Mouse (Mus musculus) limb, embryonic 14.5 days (tissue): ENCODE data around the gene Gm20388. TPM values are rescaled to one million over a fixed set of nuclear protein-coding genes. Genes with fewer than 3 reads are reported as not detected.
A peak's percentile ranks its signal among the peaks of the same experiment; 100 is the strongest.

Source experiments
- ATAC-seq: fragments of 200-750 bp; cut with Nextera tagmentation; 2 replicates; pipeline ENCODE4 v1.8.0; 2017; ENCODE audit warnings: low read depth, moderate number of reproducible peaks, moderate TSS enrichment; ENCODE audit not compliant: low FRiP score
- DNase-seq: peaks from one replicate; pipeline ENCODE4 v3.0.0-alpha.2; 2015; ENCODE audit warnings: low spot score
- H3K27ac ChIP-seq: fragments of 300-500 bp; sonication (generic); replicated peaks from 2 replicates; pipeline ENCODE4 v1.5.1; 2014; ENCODE audit warnings: low read depth, mild to moderate bottlenecking, low read length, moderate library complexity, mixed read lengths
- H3K27me3 ChIP-seq: fragments of 300-500 bp; sonication (generic); 2 replicates; pipeline ENCODE4 v1.6.1; 2014; ENCODE audit warnings: low read length, mixed read lengths; ENCODE audit not compliant: control insufficient read depth, insufficient read depth
- H3K36me3 ChIP-seq: fragments of 300-500 bp; sonication (generic); 2 replicates; pipeline ENCODE4 v1.6.1; 2014; ENCODE audit warnings: mild to moderate bottlenecking, low read length, moderate library complexity, mixed read lengths; ENCODE audit not compliant: control insufficient read depth, insufficient read depth
- H3K4me1 ChIP-seq: fragments of 300-500 bp; sonication (generic); 2 replicates; pipeline ENCODE4 v1.6.1; 2014; ENCODE audit warnings: antibody characterized with exemption, low read length, mixed read lengths; ENCODE audit not compliant: control insufficient read depth, insufficient read depth
- H3K4me2 ChIP-seq: fragments of 300-500 bp; sonication (generic); replicated peaks from 2 replicates; pipeline ENCODE4 v1.6.1; 2014; ENCODE audit warnings: low read depth, mild to moderate bottlenecking, low read length, moderate library complexity; ENCODE audit not compliant: severe bottlenecking
- H3K4me3 ChIP-seq: fragments of 300-500 bp; sonication (generic); replicated peaks from 2 replicates; pipeline ENCODE4 v1.5.1; 2014; ENCODE audit warnings: low read length
- H3K9ac ChIP-seq: fragments of 300-500 bp; sonication (generic); 2 replicates; pipeline ENCODE4 v1.6.1; 2014; ENCODE audit warnings: mild to moderate bottlenecking, low read depth, low read length, moderate library complexity; ENCODE audit not compliant: severe bottlenecking
- H3K9me3 ChIP-seq: fragments of 300-500 bp; sonication (generic); 2 replicates; pipeline ENCODE4 v1.6.1; 2016; ENCODE audit warnings: low read length; ENCODE audit not compliant: control insufficient read depth
- POLR2A ChIP-seq: fragments of 200-500 bp; IDR thresholded peaks from 2 replicates; pipeline ENCODE4 v1.8.0; 2012; ENCODE audit warnings: inconsistent platforms, mild to moderate bottlenecking, moderate library complexity, borderline replicate concordance; ENCODE audit not compliant: insufficient read depth, insufficient read length; ENCODE audit errors: extremely low read depth
- WGBS: fragments of 180-500 bp; shearing (Covaris S2); extraction: QIAGEN DNeasy Blood & Tissue Kit; methylation state at CpG from one replicate; pipeline ENCODE4 v1.1.7; 2014; 5-methylcytosine and 5-hydroxymethylcytosine counted together
- polyA plus RNA-seq, 2 experiments: library from polyadenylated mRNA; depleted of rRNA in 1 of 2; stranded (reverse) in 1 of 2; unstranded in 1 of 2; fragments of >200 nt; fragmentation: Nextera tagmentation in 1 of 2; extraction: Ambion mirVana in 1 of 2; gene quantifications; 2 replicates each; pipeline versions ENCODE4 v1.2.1 to v1.2.3; 2012 to 2014

Gm20388 gene
- polyA plus RNA-seq, 2 experiments = 1.9 to 49.9 TPM

- Histone ChIP-seq H3K36me3 (no peaks in the 10 kb centered on the region), H3K9ac (no peak overlapping the region), H3K4me3 (no peak overlapping the region), H3K4me1 (no peaks in the 10 kb centered on the region), H3K9me3 (no peaks in the 10 kb centered on the region), H3K27ac (no peak overlapping the region), H3K4me2 (no peak overlapping the region), H3K27me3 (no peaks in the 10 kb centered on the region)
- ATAC-seq = no peak
- DNase-seq = no peak
- TF ChIP-seq POLR2A = no peak
- WGBS = 69% methylated on average over 8 of the region's 8 CpGs
Measured at GRCm38 (mm10) chr8:122766647-122767200, 2856.1 kb downstream of the Gm20388 start.

GRCm38 (mm10) chr8:122767229-122767628 is 2856.6 kb downstream of the Gm20388 start:
- no peak overlapping the region for H3K4me2 ChIP-seq
- H3K4me1 ChIP-seq = no peaks in the 10 kb centered on the region
- DNase-seq (no peak), ATAC-seq (no peak)
- no peaks in the 10 kb centered on the region for H3K27me3 ChIP-seq
- H3K9me3 ChIP-seq = no peaks in the 10 kb centered on the region
- H3K4me3 ChIP-seq = no peak overlapping the region
- no peak overlapping the region for H3K9ac ChIP-seq
- TF ChIP-seq POLR2A = no peak
- no peak overlapping the region for H3K27ac ChIP-seq
- no peaks in the 10 kb centered on the region for H3K36me3 ChIP-seq
- WGBS = 47% methylated on average over 9 of the region's 9 CpGs

DNA sequence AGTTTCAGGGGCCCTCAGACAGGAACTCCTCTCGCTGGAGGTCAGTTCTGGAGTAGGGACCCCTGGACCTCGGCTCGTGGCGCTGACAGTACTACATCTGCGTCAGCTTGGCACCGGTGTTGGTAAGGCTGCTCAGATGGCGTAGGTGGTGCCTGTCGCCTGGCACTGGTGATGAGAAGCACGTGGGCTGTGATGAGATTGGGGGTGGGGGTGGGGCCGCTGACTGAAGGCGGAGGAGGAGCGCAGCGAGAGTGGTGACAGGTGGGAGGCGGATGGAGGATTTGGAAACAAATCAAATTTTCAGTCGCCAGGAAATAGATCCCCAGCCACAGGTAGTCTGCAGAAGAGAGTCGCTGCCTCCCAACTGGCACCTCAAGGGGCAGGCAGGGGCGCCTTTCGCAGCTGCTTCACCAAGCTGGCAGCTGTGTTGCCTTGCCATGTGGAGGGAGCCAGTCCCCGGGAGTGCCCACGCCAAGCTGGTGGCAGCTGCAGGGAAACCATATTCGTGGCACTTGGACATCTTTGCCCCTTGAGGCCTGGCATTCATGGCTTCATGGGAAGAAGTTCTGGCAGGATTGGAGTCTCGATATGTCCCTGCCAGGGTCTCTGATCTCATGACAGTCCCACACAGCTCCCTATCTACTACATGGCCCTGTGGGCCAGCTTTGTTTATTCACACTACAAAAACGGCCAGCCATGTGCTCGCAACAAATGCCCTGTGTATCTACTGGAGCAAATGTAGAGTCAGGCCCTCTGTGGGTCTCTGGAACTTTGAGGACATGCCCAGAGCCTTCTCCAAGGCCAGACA is 2858.8 kb downstream of the Gm20388 start:
- DNase-seq (no peak), ATAC-seq (no peak)
- Histone ChIP-seq H3K27me3 (no peaks in the 10 kb centered on the region), H3K4me1 (no peaks in the 10 kb centered on the region), H3K9me3 (no peaks in the 10 kb centered on the region), H3K9ac (no peak overlapping the region), H3K27ac (no peak overlapping the region), H3K4me2 (no peak overlapping the region), H3K4me3 (no peak overlapping the region), H3K36me3 (no peaks in the 10 kb centered on the region)
- WGBS = 58% methylated on average over 24 of the region's 24 CpGs
- TF ChIP-seq POLR2A = no peak

- H3K36me3 ChIP-seq = no peaks in the 10 kb centered on the region
- no peak overlapping the region for H3K4me3 ChIP-seq
- no peaks in the 10 kb centered on the region for H3K27me3 ChIP-seq
- no peak overlapping the region for H3K9ac ChIP-seq
- no peak overlapping the region for H3K27ac ChIP-seq
- H3K9me3 ChIP-seq = no peaks in the 10 kb centered on the region
- 24% methylated on average over 10 of the region's 10 CpGs for WGBS
- no peak for ATAC-seq
- DNase-seq = no peak
- no peak overlapping the region for H3K4me2 ChIP-seq
- no peak for TF ChIP-seq POLR2A
- H3K4me1 ChIP-seq = 0 out of 2 replicates have a peak, but pooled peaks cover 3% of the 10 kb centered on the region
Measured at GRCm38 (mm10) chr8:122772431-122773060, 2861.9 kb downstream of the Gm20388 start.

GRCm38 (mm10) chr8:122775285-122776155 is 2864.9 kb downstream of the Gm20388 start, which contains the start of gene Acsf3:
Acsf3 (plus strand) TSS chr8:122775486.
- H3K9me3 ChIP-seq = no peaks in the 10 kb centered on the region
- no peaks in the 10 kb centered on the region for H3K27me3 ChIP-seq
- under 1% methylated on average over 50 of the region's 50 CpGs for whole genome bisulfite sequencing
- peaks cover 4% of the 10 kb centered on the region for H3K36me3 ChIP-seq
- H3K27ac ChIP-seq = no peak within 1 kb of the TSS
- peak within 1 kb of the TSS; percentile 85 for H3K9ac ChIP-seq
- ATAC-seq (peak; percentile 77), DNase-seq (peak; percentile 58)
- H3K4me1 ChIP-seq = 0 out of 2 replicates have a peak, but pooled peaks cover 3% of the 10 kb centered on the region
- peak within 1 kb of the TSS; percentile 87 for H3K4me2 ChIP-seq
- TF ChIP-seq POLR2A = no peak
- H3K4me3 ChIP-seq = peak within 1 kb of the TSS; percentile 75
